Mouse (Mus musculus) heart, adult 2 months (tissue): ENCODE results near the gene Ctnna2.

Experiments
- CTCF ChIP-seq: fragments of 200-600 bp; IDR thresholded peaks from 2 replicates; pipeline ENCODE4 v1.8.1; 2022; ENCODE audit warnings: antibody characterized with exemption, mild to moderate bottlenecking, moderate library complexity
- EP300 ChIP-seq: fragments of 200-500 bp; IDR thresholded peaks from 2 replicates; pipeline ENCODE4 v1.6.1; 2011; ENCODE audit warnings: low read depth, low read length, control low read depth; ENCODE audit not compliant: insufficient read depth
- POLR2A ChIP-seq: fragments of 200-500 bp; IDR thresholded peaks from 2 replicates; pipeline ENCODE4 v1.6.1; 2011; ENCODE audit warnings: mild to moderate bottlenecking, low read depth, low read length, control low read depth; ENCODE audit not compliant: insufficient read depth

DNA sequence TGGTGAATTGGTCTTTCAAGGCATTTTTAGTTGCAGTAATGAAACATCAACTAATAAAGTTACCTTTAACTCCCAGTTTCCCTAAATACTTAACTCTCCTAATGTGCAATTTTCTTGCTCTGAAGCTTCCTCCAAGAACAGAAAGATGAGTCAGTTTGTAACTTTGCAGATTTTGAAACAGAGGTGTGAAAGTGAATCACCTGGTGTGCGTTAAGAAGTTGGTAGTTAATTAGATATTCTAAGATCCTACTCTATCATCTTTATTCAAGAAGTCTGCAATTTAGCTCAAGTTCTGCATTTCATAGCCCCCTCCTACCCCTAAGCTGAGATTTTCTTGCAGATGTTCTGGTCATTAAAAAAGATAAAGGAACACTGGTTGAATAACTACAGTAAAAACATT, 1082.3 kb downstream of the Ctnna2 start:
- TF ChIP-seq CTCF (no peak), EP300 (no peak), POLR2A (no peak)
